Mouse (Mus musculus): Measurements from ENCODE around the gene Zbtb42.

The Zbtb42 gene

GRCm38 (mm10) chr12:112661327-112661605 is 17.4 kb upstream of the Zbtb42 start:
- no peak for DNase-seq (ENCODE audit: low spot score in 2 of 2)

- no peak for DNase-seq (ENCODE audit: low spot score in 2 of 2)
Measured at GRCm38 (mm10) chr12:112661851-112662250, 16.8 kb upstream of the Zbtb42 start.

GRCm38 (mm10) chr12:112663303-112663702 is 15.3 kb upstream of the Zbtb42 start:
- no peak for DNase-seq (ENCODE audit: low spot score in 2 of 2)

- DNase-seq (ENCODE audit: low spot score in 2 of 2), result no peak
Measured at GRCm38 (mm10) chr12:112663716-112664115, 14.9 kb upstream of the Zbtb42 start.

GRCm38 (mm10) chr12:112664124-112664523 is 14.5 kb upstream of the Zbtb42 start:
- DNase-seq (ENCODE audit: low spot score in 2 of 2), result no peak

GRCm38 (mm10) chr12:112664656-112665055 is 14.0 kb upstream of the Zbtb42 start:
- no peak for DNase-seq (ENCODE audit: low spot score in 2 of 2)

GRCm38 (mm10) chr12:112665445-112665844 is 13.2 kb upstream of the Zbtb42 start:
- peak; percentile 71 to 84 for DNase-seq (ENCODE audit: low spot score in 2 of 2)

GRCm38 (mm10) chr12:112665881-112666544 is 12.6 kb upstream of the Zbtb42 start:
- no peak for DNase-seq (ENCODE audit: low spot score in 2 of 2)

GRCm38 (mm10) chr12:112667619-112668297 is 10.9 kb upstream of the Zbtb42 start:
- DNase-seq (ENCODE audit: low spot score in 2 of 2), result no peak

- no peak for DNase-seq (ENCODE audit: low spot score in 2 of 2)
Measured at GRCm38 (mm10) chr12:112670718-112671393, 7.8 kb upstream of the Zbtb42 start.

- no peak for DNase-seq (ENCODE audit: low spot score in 2 of 2)
Measured at GRCm38 (mm10) chr12:112671891-112672290, 6.7 kb upstream of the Zbtb42 start.

GRCm38 (mm10) chr12:112672744-112673575 is 5.7 kb upstream of the Zbtb42 start:
- no peak for DNase-seq (ENCODE audit: low spot score in 2 of 2)

- no peak for DNase-seq (ENCODE audit: low spot score in 2 of 2)
Measured at GRCm38 (mm10) chr12:112673576-112674091, 5.0 kb upstream of the Zbtb42 start.

GRCm38 (mm10) chr12:112674132-112675011 is 4.3 kb upstream of the Zbtb42 start, which contains the start of gene Akt1:
Akt1 (minus strand) TSS chr12:112674884.
- no peak for DNase-seq (ENCODE audit: low spot score in 2 of 2)

GRCm38 (mm10) chr12:112675245-112676035 is 3.2 kb upstream of the Zbtb42 start:
- peak; percentile 77 to 85 for DNase-seq (ENCODE audit: low spot score in 2 of 2)

- DNase-seq (ENCODE audit: low spot score in 2 of 2), result no peak
Measured at GRCm38 (mm10) chr12:112677076-112677475, 1.6 kb upstream of the Zbtb42 start.

GRCm38 (mm10) chr12:112677943-112678554 is 579 bp upstream of the Zbtb42 start:
- DNase-seq (ENCODE audit: low spot score in 2 of 2), result no peak

- no peak for DNase-seq (ENCODE audit: low spot score in 2 of 2)
Measured at GRCm38 (mm10) chr12:112679027-112679996, 684 bp downstream of the Zbtb42 start.

All from cerebellum, postnatal 4 days (tissue).